Mouse (Mus musculus) kidney, postnatal 0 days (tissue): Measurements from ENCODE around the gene Vsig8. TPM values are rescaled to one million over a fixed set of nuclear protein-coding genes. Genes with fewer than 3 reads are reported as not detected.
A peak's percentile ranks its signal among the peaks of the same experiment; 100 is the strongest.

Experiments used
- ATAC-seq: fragments of 200-750 bp; cut with Nextera tagmentation; replicated peaks from 2 replicates; pipeline ENCODE4 v1.8.0; 2017; ENCODE audit warnings: low read depth, moderate number of reproducible peaks, moderate TSS enrichment, moderate library complexity; ENCODE audit not compliant: low FRiP score
- DNase-seq: peaks from one replicate; pipeline ENCODE4 v3.0.0-alpha.2; 2016; ENCODE audit warnings: low spot score
- H3K27ac ChIP-seq: fragments of 300-500 bp; sonication (generic); 2 replicates; pipeline ENCODE4 v1.5.1; 2014; ENCODE audit warnings: mild to moderate bottlenecking
- H3K27me3 ChIP-seq: fragments of 300-500 bp; sonication (generic); 2 replicates; pipeline ENCODE4 v1.6.1; 2014; ENCODE audit warnings: low read length, mixed read lengths; ENCODE audit not compliant: insufficient read depth
- H3K36me3 ChIP-seq: fragments of 300-500 bp; sonication (generic); 2 replicates; pipeline ENCODE4 v1.6.1; 2014; ENCODE audit warnings: low read length, mixed read lengths; ENCODE audit not compliant: insufficient read depth
- H3K4me1 ChIP-seq: fragments of 300-500 bp; sonication (generic); replicated peaks from 2 replicates; pipeline ENCODE4 v1.6.1; 2014; ENCODE audit warnings: antibody characterized with exemption, low read length, mixed read lengths; ENCODE audit not compliant: insufficient read depth
- H3K4me2 ChIP-seq: fragments of 300-500 bp; sonication (generic); 2 replicates; pipeline ENCODE4 v1.6.1; 2014; ENCODE audit warnings: mild to moderate bottlenecking, low read length, moderate library complexity, mixed read lengths
- H3K4me3 ChIP-seq: fragments of 300-500 bp; sonication (generic); replicated peaks from 2 replicates; pipeline ENCODE4 v1.5.1; 2014; ENCODE audit warnings: low read depth, low read length
- H3K9ac ChIP-seq: fragments of 300-500 bp; sonication (generic); 2 replicates; pipeline ENCODE4 v1.6.1; 2014; ENCODE audit warnings: low read depth, low read length
- H3K9me3 ChIP-seq: fragments of 300-500 bp; sonication (generic); replicated peaks from 2 replicates; pipeline ENCODE4 v1.6.1; 2016; ENCODE audit warnings: low read length, inconsistent platforms, mixed read lengths
- CTCF ChIP-seq: IDR thresholded peaks from 2 replicates; pipeline ENCODE4 v1.5.1; 2016; ENCODE audit warnings: antibody characterized with exemption, low read depth, mild to moderate bottlenecking, moderate library complexity
- WGBS: fragments of 180-500 bp; shearing (Covaris S2); extraction: QIAGEN DNeasy Blood & Tissue Kit; methylation state at CpG from one replicate; pipeline ENCODE4 v1.1.7; 2014; 5-methylcytosine and 5-hydroxymethylcytosine counted together
- polyA plus RNA-seq: library from polyadenylated mRNA; unstranded; fragments of >200 nt; fragmentation: Nextera tagmentation; extraction: Ambion mirVana; gene quantifications from 2 replicates; pipeline ENCODE4 v1.2.1, GENCODE M21; 2015

Gene Vsig8
- polyA plus RNA-seq, 1 experiment from 2014 or later, result 1.6 TPM

DNA sequence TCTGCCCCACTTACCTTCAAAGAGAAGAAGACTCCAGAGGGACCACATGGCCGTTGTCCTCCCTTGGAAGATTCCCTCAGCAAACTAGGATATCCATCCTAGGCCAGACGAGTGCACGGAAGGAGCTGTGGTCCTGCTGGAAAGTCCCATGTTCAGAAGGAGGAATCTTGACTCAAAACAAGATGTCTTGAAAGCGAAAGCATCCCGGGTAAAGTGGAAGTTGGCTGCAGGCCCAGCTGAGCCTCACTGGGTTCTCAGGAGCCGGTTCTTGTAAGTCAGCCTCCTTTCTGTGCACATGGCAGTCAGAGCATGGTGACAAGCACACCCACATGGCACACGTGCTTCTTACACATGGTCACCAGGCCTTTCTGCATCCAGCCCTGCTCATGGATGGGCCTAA lies 34.6 kb downstream of the Vsig8 start, which contains the start of gene Slamf8:
Gene Slamf8 (minus strand): TSS at position 184 of the 400 bp plus-strand sequence.
- Histone ChIP-seq H3K9ac (no peak within 1 kb of the TSS), H3K27me3 (no peaks in the 10 kb centered on the region), H3K36me3 (no peaks in the 10 kb centered on the region), H3K4me1 (no peaks in the 10 kb centered on the region), H3K4me3 (no peak within 1 kb of the TSS), H3K9me3 (no peaks in the 10 kb centered on the region), H3K27ac (no peak within 1 kb of the TSS), H3K4me2 (no peak within 1 kb of the TSS)
- 73% methylated on average over 7 of the region's 7 CpGs for WGBS
- ATAC-seq (no peak), DNase-seq (no peak)
- TF ChIP-seq CTCF, result no peak

- Histone ChIP-seq H3K27ac (no peak overlapping the region), H3K27me3 (no peaks in the 10 kb centered on the region), H3K4me3 (no peak overlapping the region), H3K9ac (no peak overlapping the region), H3K9me3 (no peaks in the 10 kb centered on the region), H3K36me3 (no peaks in the 10 kb centered on the region), H3K4me2 (no peak overlapping the region), H3K4me1 (no peaks in the 10 kb centered on the region)
- TF ChIP-seq CTCF, result no peak
- ATAC-seq (no peak), DNase-seq (no peak)
- WGBS, result 71% methylated on average over 3 of the region's 3 CpGs
Observed at GRCm38 (mm10) chr1:172593321-172593720, 37.6 kb downstream of the Vsig8 start.

DNA sequence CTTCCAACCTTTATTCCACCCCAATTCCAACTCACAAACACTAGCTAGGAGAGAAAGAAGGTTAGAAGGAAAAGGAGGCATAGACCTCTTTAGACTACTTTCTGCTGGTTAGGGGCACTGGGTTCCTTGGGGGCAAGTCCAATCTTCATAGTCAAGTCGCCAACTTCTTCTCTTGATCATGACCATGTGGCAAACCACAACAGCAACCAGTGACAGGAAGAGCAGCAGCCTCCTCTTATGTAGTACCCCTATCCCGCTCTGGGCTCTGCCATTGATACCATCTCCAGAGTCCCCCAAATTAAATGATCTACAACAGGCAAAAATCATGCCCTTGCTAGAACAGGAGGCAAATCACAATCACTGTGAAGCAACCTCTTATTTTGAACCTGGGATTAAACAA lies 38.2 kb downstream of the Vsig8 start:
- H3K36me3 ChIP-seq, result no peaks in the 10 kb centered on the region
- no peak for TF ChIP-seq CTCF
- WGBS, result 84% methylated on average over 2 of the region's 2 CpGs
- H3K4me1 ChIP-seq, result no peaks in the 10 kb centered on the region
- no peaks in the 10 kb centered on the region for H3K9me3 ChIP-seq
- H3K4me2 ChIP-seq, result no peak overlapping the region
- H3K27me3 ChIP-seq, result no peaks in the 10 kb centered on the region
- no peak overlapping the region for H3K27ac ChIP-seq
- H3K4me3 ChIP-seq, result no peak overlapping the region
- H3K9ac ChIP-seq, result no peak overlapping the region
- DNase-seq (no peak), ATAC-seq (no peak)

- no peaks in the 10 kb centered on the region for H3K36me3 ChIP-seq
- H3K9ac ChIP-seq, result no peak overlapping the region
- H3K27ac ChIP-seq, result no peak overlapping the region
- peak; percentile 81 for TF ChIP-seq CTCF
- ATAC-seq, result peak; percentile 40; the same call in 1 of the 2 replicates
- no peak overlapping the region for H3K4me2 ChIP-seq
- H3K27me3 ChIP-seq, result no peaks in the 10 kb centered on the region
- no peaks in the 10 kb centered on the region for H3K9me3 ChIP-seq
- H3K4me1 ChIP-seq, result no peaks in the 10 kb centered on the region
- peak; percentile 66 for DNase-seq
- H3K4me3 ChIP-seq, result no peak overlapping the region
Observed at GRCm38 (mm10) chr1:172594495-172594894, 38.8 kb downstream of the Vsig8 start.

- 62% methylated on average over 1 of the region's 1 CpGs for WGBS
- ATAC-seq (no peak), DNase-seq (no peak)
- H3K4me2 ChIP-seq, result no peak within 1 kb of the TSS
- no peak within 1 kb of the TSS for H3K27ac ChIP-seq
- no peak within 1 kb of the TSS for H3K9ac ChIP-seq
- no peak within 1 kb of the TSS for H3K4me3 ChIP-seq
- TF ChIP-seq CTCF, result no peak
- no peaks in the 10 kb centered on the region for H3K27me3 ChIP-seq
- no peaks in the 10 kb centered on the region for H3K9me3 ChIP-seq
- no peaks in the 10 kb centered on the region for H3K36me3 ChIP-seq
- no peaks in the 10 kb centered on the region for H3K4me1 ChIP-seq
Observed at GRCm38 (mm10) chr1:172602326-172602725, 46.6 kb downstream of the Vsig8 start, which contains the start of gene Fcrl6. Gene Fcrl6, minus strand, starts transcription at chr1:172602551.

- no peaks in the 10 kb centered on the region for H3K9me3 ChIP-seq
- H3K27ac ChIP-seq, result no peak overlapping the region
- DNase-seq (no peak), ATAC-seq (no peak)
- H3K27me3 ChIP-seq, result no peaks in the 10 kb centered on the region
- 80% methylated on average over 10 of the region's 10 CpGs for WGBS
- no peak for TF ChIP-seq CTCF
- no peaks in the 10 kb centered on the region for H3K36me3 ChIP-seq
- H3K4me1 ChIP-seq, result no peaks in the 10 kb centered on the region
- H3K9ac ChIP-seq, result no peak overlapping the region
- H3K4me3 ChIP-seq, result no peak overlapping the region
- H3K4me2 ChIP-seq, result no peak overlapping the region
Observed at GRCm38 (mm10) chr1:172611304-172611703, 55.6 kb downstream of the Vsig8 start.

DNA sequence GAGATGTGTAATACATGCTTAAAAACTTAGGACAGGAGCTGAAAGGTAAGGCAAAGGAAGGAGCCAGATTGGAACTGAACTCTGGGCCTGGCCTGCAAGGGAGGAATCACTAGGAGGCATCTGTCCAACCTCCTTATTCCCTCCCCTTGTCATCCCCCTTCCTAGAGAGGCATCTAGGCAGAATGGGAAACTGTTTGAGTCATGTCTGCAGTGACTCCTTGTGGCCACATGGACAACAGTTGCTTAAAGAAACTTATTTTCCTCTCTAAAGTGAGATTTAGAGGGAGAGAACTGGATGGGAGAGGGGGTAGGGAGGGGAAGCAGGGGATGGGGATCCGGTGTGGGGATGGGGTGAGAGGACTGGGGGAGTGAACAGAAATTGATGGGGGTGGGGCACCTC lies 57.0 kb downstream of the Vsig8 start:
- 33% methylated on average over 1 of the region's 1 CpGs for WGBS
- no peak for ATAC-seq
- H3K9ac ChIP-seq, result no peak overlapping the region

More for the DNA sequence above, 57.0 kb downstream of the Vsig8 start:
- DNase-seq, result peak; percentile 63
- H3K4me2 ChIP-seq, result no peak overlapping the region
- TF ChIP-seq CTCF, result peak; percentile 74
- H3K4me3 ChIP-seq, result no peak overlapping the region
- H3K27me3 ChIP-seq, result no peaks in the 10 kb centered on the region
- H3K9me3 ChIP-seq, result no peaks in the 10 kb centered on the region
- no peak overlapping the region for H3K27ac ChIP-seq
- 0 out of 2 replicates have a peak, but pooled peaks cover 7% of the 10 kb centered on the region for H3K4me1 ChIP-seq
- no peaks in the 10 kb centered on the region for H3K36me3 ChIP-seq

Other genes starting within 250 kb of the Vsig8 start
- 0.03 and 0.06 TPM in 2 replicates for gene Kcnj9, start 226.6 kb upstream of the Vsig8 start, polyA plus RNA-seq
- 3.3 and 4.2 TPM in 2 replicates for gene Kcnj10, start 214.7 kb upstream of the Vsig8 start, polyA plus RNA-seq
- 5.8 and 6.1 TPM in 2 replicates for gene Pigm, start 179.4 kb upstream of the Vsig8 start, polyA plus RNA-seq
- 1.3 and 2.3 TPM in 2 replicates for gene Slamf9, start 80.6 kb upstream of the Vsig8 start, polyA plus RNA-seq
- 12.5 and 13.3 TPM in 2 replicates for gene Igsf9, start 74.2 kb upstream of the Vsig8 start, polyA plus RNA-seq
- 225 and 250 TPM in 2 replicates for gene Tagln2, start 55.9 kb upstream of the Vsig8 start, polyA plus RNA-seq
- gene Cfap45, start 35.1 kb upstream of the Vsig8 start, polyA plus RNA-seq, result 1.1 and 1.3 TPM in 2 replicates
- 0.16 and 0.18 TPM in 2 replicates for gene Slamf8, start 34.6 kb downstream of the Vsig8 start, polyA plus RNA-seq
- not detected in 2 replicates for gene Fcrl6, start 46.6 kb downstream of the Vsig8 start, polyA plus RNA-seq
- 27.0 and 27.4 TPM in 2 replicates for gene Dusp23, start 77.0 kb downstream of the Vsig8 start, polyA plus RNA-seq
- gene Crp, start 142.1 kb downstream of the Vsig8 start, polyA plus RNA-seq, result 0.08 TPM in 1 of 2 replicates, not detected in the other